Mouse (Mus musculus): ENCODE results near the gene F12. TPM values are rescaled to one million over a fixed set of nuclear protein-coding genes. Genes with fewer than 3 reads are reported as not detected.

F12 gene
- total and polyA plus RNA-seq, 3 experiments = not detected

DNA sequence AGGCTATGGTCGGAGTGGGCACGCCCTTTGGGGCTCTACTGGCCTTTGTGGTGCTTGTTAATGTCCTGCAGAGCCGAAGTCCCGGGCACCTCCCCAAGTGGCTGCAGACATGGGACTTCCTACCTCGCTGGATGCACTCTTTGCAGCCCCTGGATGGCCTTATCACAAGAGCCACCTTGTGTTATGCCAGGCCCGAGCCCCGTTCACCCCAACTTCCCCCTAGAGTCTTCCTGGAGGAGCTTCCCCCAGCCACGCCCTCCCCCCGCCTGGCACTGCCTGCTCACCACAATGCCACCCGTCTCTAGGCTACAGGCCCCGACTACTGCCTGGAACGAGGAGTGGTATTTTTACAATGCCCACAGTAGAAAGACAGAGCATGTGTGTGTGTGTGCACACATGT lies 13.3 kb downstream of the F12 start:
- Histone ChIP-seq H3K9ac (ENCODE audit: insufficient read depth, low read depth) (no peak overlapping the region), H3K36me3 (replicated peaks in 1 of 2; ENCODE audit: control insufficient read depth in 1 of 2, insufficient read depth in 1 of 2, low read length in 1 of 2) (no peaks in the 10 kb centered on the region), H3K9me3 (replicated peaks; ENCODE audit: low read length) (no peaks in the 10 kb centered on the region), H3K4me2 (ENCODE audit: insufficient read depth, low read depth, poor library complexity, severe bottlenecking) (no peak overlapping the region), H3K4me1 (ENCODE audit: control insufficient read depth in 1 of 2, insufficient read depth in 2 of 2) (peaks cover 2 to 7% of the 10 kb centered on the region in 2 experiments), H3K27ac (ENCODE audit: insufficient read depth, low read depth) (no peak overlapping the region), H3K79me2 (replicated peaks; ENCODE audit: control insufficient read depth, extremely low read depth, insufficient read depth, poor library complexity, severe bottlenecking) (no peaks in the 10 kb centered on the region), H3K4me3 (replicated peaks in 1 of 3; ENCODE audit: low read depth in 2 of 3, low read length in 2 of 3, poor library complexity in 1 of 3) (no peak overlapping the region), H3K27me3 (replicated peaks) (peaks cover 36% of the 10 kb centered on the region)
- TF ChIP-seq ZMIZ1 (IDR thresholded peaks at IDR 0.05; ENCODE audit: low read depth, low read length) = no peak
- TF ChIP-seq IRF4 (IDR thresholded peaks at IDR 0.05; ENCODE audit: low read depth, low read length) = no peak
- TF ChIP-seq CTCF (conservative IDR thresholded peaks at IDR 0.05 in 1 of 2, IDR thresholded peaks at IDR 0.05 in 1 of 2; ENCODE audit: low read depth in 2 of 2, low read length in 2 of 2) = no peak
- TF ChIP-seq USF2 (conservative IDR thresholded peaks at IDR 0.05; ENCODE audit: low read depth, low read length) = no peak
- TF ChIP-seq SIN3A (IDR thresholded peaks at IDR 0.05; ENCODE audit: low read length) = no peak
- TF ChIP-seq USF1 (IDR thresholded peaks at IDR 0.05; ENCODE audit: low read depth, low read length) = no peak
- TF ChIP-seq POLR2A (IDR thresholded peaks at IDR 0.05; ENCODE audit: low read depth, low read length) = no peak
- TF ChIP-seq TCF12 (IDR thresholded peaks at IDR 0.05; ENCODE audit: low read depth, low read length) = no peak
- TF ChIP-seq JUND (conservative IDR thresholded peaks at IDR 0.05; ENCODE audit: low read depth, low read length) = no peak
- no peak for TF ChIP-seq EP300 (IDR thresholded peaks at IDR 0.05; ENCODE audit: low read length)
- TF ChIP-seq NRF1 (IDR thresholded peaks at IDR 0.05; ENCODE audit: low read depth, low read length) = no peak
- no peak for TF ChIP-seq KAT2A (IDR thresholded peaks at IDR 0.05; ENCODE audit: insufficient replicate concordance, low read length)
- TF ChIP-seq RAD21 (IDR thresholded peaks at IDR 0.05; ENCODE audit: low read depth, low read length) = no peak
- no peak for TF ChIP-seq JUN (IDR thresholded peaks at IDR 0.05; ENCODE audit: insufficient read depth, low read depth, low read length)
- TF ChIP-seq MAFK (IDR thresholded peaks at IDR 0.05; ENCODE audit: insufficient replicate concordance, low read length) = no peak
- TF ChIP-seq BHLHE40 (IDR thresholded peaks at IDR 0.05; ENCODE audit: low read depth, low read length) = no peak
- no peak for TF ChIP-seq SMC3 (IDR thresholded peaks at IDR 0.05; ENCODE audit: low read depth, low read length)
- no peak for TF ChIP-seq GABPA (IDR thresholded peaks at IDR 0.05; ENCODE audit: insufficient replicate concordance, low read depth, low read length)
- TF ChIP-seq UBTF (IDR thresholded peaks at IDR 0.05; ENCODE audit: low read depth, low read length) = no peak
- no peak for TF ChIP-seq CHD2 (IDR thresholded peaks at IDR 0.05; ENCODE audit: low read length)
- DNase-seq (ENCODE audit: extremely low read depth) = no peak
- dilution Hi-C loops (cut with MboI; ENCODE audit: extremely low pct_ligation_motif_present, extremely low pct_unique_long_range_greater_than_20kb, low sequenced_read_pairs) = no loop called here
- in situ Hi-C loops (cut with MboI; ENCODE audit: low pct_ligation_motif_present, low pct_unique_long_range_greater_than_20kb, low sequenced_read_pairs) = no loop called here

DNA sequence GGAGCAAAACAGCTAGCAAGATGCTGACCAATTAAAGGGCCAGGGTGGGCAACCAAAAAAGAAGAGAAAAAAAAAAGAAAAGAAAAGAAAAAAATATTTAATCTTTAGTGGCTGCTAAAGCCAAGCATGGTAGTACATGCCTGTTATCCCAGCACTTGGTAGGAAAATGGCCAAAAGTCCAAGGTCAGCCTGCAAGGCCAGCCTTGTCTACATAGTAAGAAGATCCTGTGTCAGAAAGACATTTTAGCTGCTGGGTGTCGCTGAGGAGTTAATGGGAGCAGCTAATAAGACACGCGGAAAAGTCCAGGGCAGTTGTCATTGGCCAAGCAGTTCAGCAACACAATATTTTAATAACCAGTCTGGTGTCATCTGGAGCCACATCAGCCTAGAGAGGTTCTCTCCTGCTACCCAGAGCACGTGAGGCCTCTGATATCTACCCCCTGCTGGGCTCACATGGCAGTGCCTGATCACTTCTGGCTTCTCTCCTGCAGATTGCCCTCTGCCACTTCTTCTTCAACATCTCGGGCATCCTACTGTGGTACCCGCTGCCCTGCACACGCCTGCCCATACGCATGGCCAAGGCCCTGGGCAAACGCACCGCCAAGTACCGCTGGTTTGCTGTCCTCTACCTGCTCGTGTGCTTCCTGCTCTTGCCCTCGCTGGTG lies 13.8 kb downstream of the F12 start:
- in situ Hi-C loops (cut with MboI; ENCODE audit: low pct_ligation_motif_present, low pct_unique_long_range_greater_than_20kb, low sequenced_read_pairs) = no loop called here
- no peaks in the 10 kb centered on the region for H3K79me2 ChIP-seq (replicated peaks; ENCODE audit: control insufficient read depth, extremely low read depth, insufficient read depth, poor library complexity, severe bottlenecking)
- peaks cover 36% of the 10 kb centered on the region for H3K27me3 ChIP-seq (replicated peaks)
- no peak overlapping the region for H3K4me2 ChIP-seq (ENCODE audit: insufficient read depth, low read depth, poor library complexity, severe bottlenecking)
- H3K4me1 ChIP-seq (ENCODE audit: control insufficient read depth in 1 of 2, insufficient read depth in 2 of 2) = peaks cover 0 to 1% of the 10 kb centered on the region in 2 experiments; a peak in 3 of 4 replicates
- no peaks in the 10 kb centered on the region for H3K9me3 ChIP-seq (replicated peaks; ENCODE audit: low read length)
- no peak overlapping the region for H3K4me3 ChIP-seq (replicated peaks in 1 of 3; ENCODE audit: low read depth in 2 of 3, low read length in 2 of 3, poor library complexity in 1 of 3)
- dilution Hi-C loops (cut with MboI; ENCODE audit: extremely low pct_ligation_motif_present, extremely low pct_unique_long_range_greater_than_20kb, low sequenced_read_pairs) = no loop called here
- DNase-seq (ENCODE audit: extremely low read depth) = no peak
- H3K9ac ChIP-seq (ENCODE audit: insufficient read depth, low read depth) = no peak overlapping the region
- no peaks in the 10 kb centered on the region for H3K36me3 ChIP-seq (replicated peaks in 1 of 2; ENCODE audit: control insufficient read depth in 1 of 2, insufficient read depth in 1 of 2, low read length in 1 of 2)
- H3K27ac ChIP-seq (ENCODE audit: insufficient read depth, low read depth) = no peak overlapping the region
- TF ChIP-seq CHD2 (IDR thresholded peaks at IDR 0.05; ENCODE audit: low read length) (no peak), BHLHE40 (IDR thresholded peaks at IDR 0.05; ENCODE audit: low read depth, low read length) (no peak), RCOR1 (conservative IDR thresholded peaks at IDR 0.05; ENCODE audit: low read depth, low read length) (no peak), MAFK (IDR thresholded peaks at IDR 0.05; ENCODE audit: insufficient replicate concordance, low read length) (no peak), ZNF384 (IDR thresholded peaks at IDR 0.05; ENCODE audit: low read depth, low read length) (no peak), MYC (IDR thresholded peaks at IDR 0.05; ENCODE audit: low read depth, low read length) (no peak), KAT2A (IDR thresholded peaks at IDR 0.05; ENCODE audit: insufficient replicate concordance, low read length) (no peak), JUN (IDR thresholded peaks at IDR 0.05; ENCODE audit: insufficient read depth, low read depth, low read length) (no peak), ZKSCAN1 (IDR thresholded peaks at IDR 0.05; ENCODE audit: borderline replicate concordance, low read depth, low read length) (no peak), MXI1 (IDR thresholded peaks at IDR 0.05; ENCODE audit: low read depth, low read length) (no peak), USF2 (conservative IDR thresholded peaks at IDR 0.05; ENCODE audit: low read depth, low read length) (no peak)

Measured in CH12.LX (cell line).